Mouse (Mus musculus) liver, postnatal 0 days (tissue): ENCODE data around the gene Mfsd12. TPM values are rescaled to one million over a fixed set of nuclear protein-coding genes. Genes with fewer than 3 reads are reported as not detected.

ENCODE experiments used
- ATAC-seq: fragments of 200-750 bp; cut with Nextera tagmentation; 2 replicates; pipeline ENCODE4 v1.8.0; 2017; ENCODE audit warnings: mild to moderate bottlenecking, moderate library complexity
- DNase-seq: peaks from one replicate; pipeline ENCODE4 v3.0.0-alpha.2; 2016
- H3K27ac ChIP-seq: fragments of 300-500 bp; sonication (generic); 2 replicates; pipeline ENCODE4 v1.5.1; 2014; ENCODE audit warnings: antibody characterized with exemption, moderate library complexity, mild to moderate bottlenecking, low read depth
- H3K27me3 ChIP-seq: fragments of 300-500 bp; sonication (generic); 2 replicates; pipeline ENCODE4 v1.6.1; 2014; ENCODE audit warnings: low read length, control low read depth, mixed read lengths; ENCODE audit not compliant: insufficient read depth
- H3K36me3 ChIP-seq: fragments of 300-500 bp; sonication (generic); replicated peaks from 2 replicates; pipeline ENCODE4 v1.6.1; 2014; ENCODE audit warnings: mild to moderate bottlenecking, control low read depth, low read length, moderate library complexity, mixed read lengths; ENCODE audit not compliant: insufficient read depth
- H3K4me1 ChIP-seq: fragments of 300-500 bp; sonication (generic); 2 replicates; pipeline ENCODE4 v1.6.1; 2014; ENCODE audit warnings: antibody characterized with exemption, mild to moderate bottlenecking, control low read depth; ENCODE audit not compliant: insufficient read depth
- H3K4me2 ChIP-seq: fragments of 300-500 bp; sonication (generic); 2 replicates; pipeline ENCODE4 v1.6.1; 2014; ENCODE audit warnings: low read depth, mild to moderate bottlenecking, low read length, moderate library complexity, mixed read lengths
- H3K4me3 ChIP-seq: fragments of 300-500 bp; sonication (generic); 2 replicates; pipeline ENCODE4 v1.5.1; 2014; ENCODE audit warnings: low read depth, low read length
- H3K9ac ChIP-seq: fragments of 300-500 bp; sonication (generic); replicated peaks from 2 replicates; pipeline ENCODE4 v1.6.1; 2014; ENCODE audit warnings: mild to moderate bottlenecking, moderate library complexity
- H3K9me3 ChIP-seq: fragments of 300-500 bp; sonication (generic); 2 replicates; pipeline ENCODE4 v1.6.1; 2016; ENCODE audit warnings: mild to moderate bottlenecking, control low read depth, low read length, mixed read lengths
- CTCF ChIP-seq: sonication (generic); IDR thresholded peaks from 2 replicates; pipeline ENCODE4 v1.5.1; 2016; ENCODE audit warnings: antibody characterized with exemption, low read depth
- EP300 ChIP-seq: IDR thresholded peaks from 2 replicates; pipeline ENCODE4 v1.6.1; 2016; ENCODE audit warnings: antibody characterized with exemption, low read depth, mild to moderate bottlenecking
- WGBS: fragments of 180-500 bp; shearing (Covaris S2); extraction: QIAGEN DNeasy Blood & Tissue Kit; methylation state at CpG from one replicate; pipeline ENCODE4 v1.1.7; 2014; ENCODE audit not compliant: insufficient replicate concordance; 5-methylcytosine and 5-hydroxymethylcytosine counted together
- polyA plus RNA-seq: library from polyadenylated mRNA; unstranded; fragments of >200 nt; fragmentation: Nextera tagmentation; extraction: Ambion mirVana; gene quantifications from 2 replicates; pipeline ENCODE4 v1.2.1, GENCODE M21; 2015

Mfsd12 gene
- polyA plus RNA-seq, 1 experiment from 2014 or later, result 7.9 TPM

DNA sequence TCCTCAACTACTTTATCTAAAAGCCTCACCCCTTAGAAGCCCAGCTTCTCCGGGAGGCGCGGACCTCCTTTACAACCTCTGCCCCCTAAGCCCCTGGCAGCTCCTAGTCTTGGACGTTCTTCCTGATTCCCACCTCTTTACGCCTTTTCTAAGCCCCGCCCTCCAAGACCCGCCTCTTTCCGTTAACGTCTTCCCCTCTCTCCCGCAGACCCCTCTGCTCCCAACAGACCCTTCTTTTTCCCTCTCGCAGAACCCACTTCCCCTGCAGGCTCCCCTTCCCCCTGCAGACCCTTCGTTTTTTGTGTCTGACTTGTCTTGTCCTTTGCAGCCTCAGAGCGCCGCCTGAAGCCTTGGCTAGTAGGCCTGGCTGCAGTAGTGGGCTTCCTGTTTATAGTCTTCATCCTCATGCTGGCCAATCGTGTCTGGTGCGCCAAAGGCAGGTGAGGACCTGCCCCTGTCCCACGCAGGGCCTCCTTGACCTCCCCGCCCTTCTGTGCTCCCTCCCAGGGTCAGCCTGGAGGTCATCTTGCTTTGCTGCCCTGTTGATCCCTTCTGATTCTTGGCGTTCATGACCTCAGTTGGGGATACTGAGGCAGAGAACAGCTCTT lies 36.3 kb downstream of the Mfsd12 start:
- ATAC-seq, result no peak
- peaks cover 6% of the 10 kb centered on the region; the same call in 1 of the 2 replicates for H3K36me3 ChIP-seq
- no peaks in the 10 kb centered on the region for H3K27me3 ChIP-seq
- peak overlapping the region; percentile 44 for H3K27ac ChIP-seq
- 5% methylated on average over 19 of the region's 19 CpGs for WGBS
- peak overlapping the region; percentile 60 for H3K9ac ChIP-seq
- no peaks in the 10 kb centered on the region for H3K9me3 ChIP-seq
- H3K4me1 ChIP-seq, result peaks cover 25% of the 10 kb centered on the region
- DNase-seq, result no peak
- H3K4me2 ChIP-seq, result peak overlapping the region; percentile 62
- TF ChIP-seq EP300 (no peak), CTCF (no peak)
- peak overlapping the region; percentile 29 for H3K4me3 ChIP-seq

DNA sequence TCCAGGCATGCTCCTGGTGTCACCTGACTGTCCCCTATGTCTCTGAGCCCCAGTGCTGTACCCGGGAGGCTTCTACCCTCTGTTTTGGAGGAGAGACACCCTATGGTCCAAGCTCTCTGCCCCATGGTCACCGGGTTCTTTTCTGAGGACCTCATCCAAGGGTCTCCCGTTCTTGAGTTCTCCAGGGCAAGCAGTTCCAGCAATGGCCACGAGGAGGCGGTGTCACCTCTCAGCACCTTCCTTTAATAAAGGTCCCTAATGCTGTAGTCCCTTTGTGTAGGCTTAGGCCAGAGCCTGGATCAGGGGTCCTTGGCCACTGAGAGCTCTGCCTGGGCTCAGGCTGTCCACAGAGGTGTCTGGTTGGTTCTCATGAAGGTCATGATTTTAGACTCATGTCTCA lies 37.8 kb downstream of the Mfsd12 start:
- Histone ChIP-seq H3K4me3 (no peak overlapping the region), H3K27ac (no peak overlapping the region), H3K9ac (no peak overlapping the region), H3K36me3 (peaks cover 17% of the 10 kb centered on the region), H3K4me1 (peaks cover 18% of the 10 kb centered on the region), H3K4me2 (no peak overlapping the region), H3K27me3 (no peaks in the 10 kb centered on the region), H3K9me3 (no peaks in the 10 kb centered on the region)
- WGBS, result 12% methylated on average over 5 of the region's 5 CpGs
- peak; percentile 97 for TF ChIP-seq CTCF
- no peak for TF ChIP-seq EP300
- ATAC-seq, result no peak; the same call in 1 of the 2 replicates
- peak; percentile 83 for DNase-seq

DNA sequence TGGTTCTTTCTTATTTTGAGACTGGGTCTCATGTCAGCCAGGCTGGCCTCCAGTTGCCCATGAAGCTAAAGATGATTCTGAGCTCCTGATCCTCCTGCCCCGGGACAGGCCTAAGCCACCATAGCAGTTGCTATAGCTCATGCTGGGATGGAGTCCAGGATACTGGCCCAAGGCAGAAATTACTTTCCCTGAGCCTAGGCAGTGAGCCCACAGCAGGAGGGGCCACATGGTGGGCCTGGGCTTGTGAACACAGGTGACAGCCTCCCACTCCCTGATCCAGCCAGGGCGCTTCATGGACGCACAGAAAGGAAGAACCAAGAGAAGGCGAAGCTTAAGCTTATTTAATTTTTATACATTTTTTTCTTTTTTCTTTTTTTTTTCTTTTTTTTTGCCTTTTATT lies 38.6 kb downstream of the Mfsd12 start:
- TF ChIP-seq CTCF (no peak), EP300 (no peak)
- Histone ChIP-seq H3K4me1 (peaks cover 18% of the 10 kb centered on the region), H3K36me3 (peaks cover 24% of the 10 kb centered on the region), H3K4me2 (no peak overlapping the region), H3K27ac (no peak overlapping the region), H3K4me3 (no peak overlapping the region), H3K9me3 (no peaks in the 10 kb centered on the region), H3K27me3 (no peaks in the 10 kb centered on the region), H3K9ac (no peak overlapping the region)
- ATAC-seq, result no peak
- 94% methylated on average over 4 of the region's 4 CpGs for WGBS
- DNase-seq, result no peak

DNA sequence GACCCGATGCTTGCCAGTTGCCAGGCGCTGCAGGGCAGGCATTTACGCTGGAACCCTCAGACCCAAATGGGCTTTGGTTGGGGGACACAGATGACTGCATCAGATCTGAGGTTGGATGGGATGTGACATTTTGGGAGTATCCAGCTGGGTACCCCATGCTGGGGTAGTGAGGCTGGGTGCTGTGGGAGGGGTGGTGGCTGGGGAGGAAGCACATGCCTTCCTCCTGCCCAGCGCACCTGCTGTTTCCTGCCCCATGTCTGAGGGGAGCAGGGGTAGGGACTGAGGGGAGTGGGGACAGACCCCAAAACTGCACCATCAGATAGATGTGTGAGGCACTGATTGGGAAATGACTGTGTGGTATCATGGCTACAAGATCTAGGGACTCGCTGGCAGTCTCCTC lies 39.5 kb downstream of the Mfsd12 start:
- Histone ChIP-seq H3K9me3 (no peaks in the 10 kb centered on the region), H3K4me1 (peaks cover 23% of the 10 kb centered on the region), H3K4me2 (no peak overlapping the region), H3K27ac (no peak overlapping the region), H3K9ac (no peak overlapping the region; the same call in 1 of the 2 replicates), H3K27me3 (no peaks in the 10 kb centered on the region), H3K4me3 (no peak overlapping the region), H3K36me3 (peaks cover 25% of the 10 kb centered on the region)
- no peak for DNase-seq
- TF ChIP-seq CTCF (no peak), EP300 (no peak)
- WGBS, result 72% methylated on average over 5 of the region's 5 CpGs
- ATAC-seq, result no peak

DNA sequence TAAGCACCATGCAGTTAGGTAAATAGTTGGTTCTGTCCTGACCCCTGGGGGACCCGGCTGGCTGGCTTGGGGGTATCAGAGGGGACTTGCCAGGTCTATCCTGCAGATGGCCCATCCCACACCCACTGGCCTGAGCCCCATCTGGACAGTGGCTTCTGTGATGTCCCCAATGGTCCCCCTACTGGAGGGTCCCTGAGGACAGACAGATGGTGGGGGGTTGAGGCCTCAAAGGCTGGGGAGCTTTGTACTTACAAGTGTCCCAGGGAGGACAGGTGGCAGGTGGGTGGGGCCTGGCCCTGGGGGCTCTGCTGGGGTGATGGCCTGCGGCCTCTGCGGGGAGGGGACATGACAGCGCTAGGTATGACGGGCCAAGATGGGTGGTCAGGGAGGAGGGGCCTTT lies 42.0 kb downstream of the Mfsd12 start:
- no peaks in the 10 kb centered on the region for H3K27me3 ChIP-seq
- no peak overlapping the region for H3K9ac ChIP-seq
- WGBS, result 81% methylated on average over 5 of the region's 5 CpGs
- H3K4me2 ChIP-seq, result no peak overlapping the region
- H3K27ac ChIP-seq, result no peak overlapping the region
- no peak for ATAC-seq
- peaks cover 13% of the 10 kb centered on the region for H3K4me1 ChIP-seq
- DNase-seq, result no peak
- H3K9me3 ChIP-seq, result no peaks in the 10 kb centered on the region
- H3K36me3 ChIP-seq, result peaks cover 27% of the 10 kb centered on the region
- TF ChIP-seq CTCF, result no peak
- TF ChIP-seq EP300, result no peak
- H3K4me3 ChIP-seq, result no peak overlapping the region

DNA sequence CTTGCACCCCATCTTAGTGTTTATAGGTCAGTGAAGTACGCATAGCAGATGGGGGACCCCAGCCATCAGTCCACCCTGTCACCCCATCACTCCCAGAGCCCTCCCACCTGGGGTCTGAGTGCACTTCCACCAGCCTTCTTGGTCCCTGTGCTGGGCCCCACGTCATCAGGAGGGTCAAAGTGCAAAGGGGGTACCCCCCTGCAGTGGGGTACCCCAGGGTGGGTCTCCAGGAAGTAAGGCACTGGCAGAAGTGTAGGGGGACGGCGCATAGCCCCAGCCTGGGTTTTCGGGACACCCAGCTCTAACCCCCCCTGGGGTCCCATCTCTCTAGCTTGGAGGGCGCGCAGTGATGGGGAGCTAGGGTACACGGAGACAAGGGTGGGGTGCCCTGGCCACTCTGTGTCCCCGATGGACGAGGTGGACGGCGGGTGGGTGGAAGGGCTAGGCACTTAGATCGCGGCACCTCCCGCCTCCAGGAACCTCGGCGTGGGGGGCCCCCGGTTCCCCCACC lies 42.6 kb downstream of the Mfsd12 start:
- Histone ChIP-seq H3K36me3 (peaks cover 31% of the 10 kb centered on the region), H3K4me1 (peaks cover 14% of the 10 kb centered on the region), H3K27ac (no peak overlapping the region), H3K27me3 (no peaks in the 10 kb centered on the region), H3K9me3 (no peaks in the 10 kb centered on the region), H3K4me3 (no peak overlapping the region), H3K9ac (no peak overlapping the region), H3K4me2 (no peak overlapping the region)
- DNase-seq (no peak), ATAC-seq (no peak)
- 79% methylated on average over 18 of the region's 18 CpGs for WGBS
- TF ChIP-seq CTCF, result no peak
- TF ChIP-seq EP300, result no peak
